Comparison of ENCODE assay signal across 20 mouse cellular contexts in the genomic region with DNA sequence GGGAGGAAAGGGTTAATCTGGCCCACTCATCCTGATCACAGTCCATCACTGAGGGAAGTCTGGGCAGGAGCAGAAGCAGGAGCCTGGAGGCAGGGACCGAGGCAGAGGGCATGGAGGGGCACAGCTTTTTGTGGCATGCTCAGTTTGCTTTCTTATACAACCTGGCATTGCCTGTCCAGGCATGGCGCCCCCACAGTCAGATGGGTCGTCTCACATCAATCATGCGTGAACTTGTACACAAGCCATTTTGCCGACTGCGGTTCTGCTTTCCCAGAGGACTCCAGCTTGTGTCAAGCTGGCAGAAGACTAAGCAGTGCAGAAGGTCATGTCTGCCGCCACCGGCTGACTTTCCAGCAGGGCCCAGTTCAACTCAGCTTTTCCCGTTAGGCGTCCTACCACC.
"Had no signal": no experiment of that assay in that cellular context is flagged by ENCODE, and none has a peak within 500 bp of the region (broad histone marks: within the 10 kb centered on the region; RNA-seq: fewer than 3 reads in every experiment).

No protein-coding gene starts in this region.

- H3K4me2 ChIP-seq: kidney, embryonic 15.5 days; limb, embryonic 12.5 days; limb, embryonic 15.5 days; liver, embryonic 11.5 days; lung, embryonic 14.5 days; midbrain, embryonic 12.5 days; stomach, embryonic 15.5 days had no signal

- DNase-seq: kidney, adult 18-20 months; kidney, postnatal 14 days; layer of hippocampus, adult 9-11 months; liver, postnatal 0 days; lung, embryonic 14.5 days; right cerebral cortex, postnatal 25 days; spleen, adult 18-20 months; thymus, postnatal 25 days had no signal

- H3K9ac ChIP-seq: kidney, embryonic 15.5 days; limb, embryonic 12.5 days; limb, embryonic 15.5 days; liver, embryonic 14.5 days; liver, postnatal 0 days; lung, embryonic 14.5 days; midbrain, embryonic 12.5 days; stomach, embryonic 15.5 days had no signal

- H3K27ac ChIP-seq: kidney, embryonic 15.5 days; layer of hippocampus, adult 2 months; limb, embryonic 12.5 days; limb, embryonic 15.5 days; liver, embryonic 14.5 days; macrophage; midbrain, embryonic 12.5 days; stomach, embryonic 15.5 days had no signal

- H3K36me3 ChIP-seq: kidney, embryonic 15.5 days; limb, embryonic 12.5 days; limb, embryonic 15.5 days; midbrain, embryonic 12.5 days; stomach, embryonic 15.5 days had no signal

- H3K4me3 ChIP-seq: kidney, embryonic 15.5 days; layer of hippocampus, adult 2 months; limb, embryonic 12.5 days; limb, embryonic 15.5 days; midbrain, embryonic 12.5 days; stomach, embryonic 15.5 days had no signal

- H3K27me3 ChIP-seq: kidney, embryonic 15.5 days; limb, embryonic 12.5 days; limb, embryonic 15.5 days; midbrain, embryonic 12.5 days; stomach, embryonic 15.5 days had no signal

- ATAC-seq: intestine, embryonic 16.5 days; lung, postnatal 0 days; midbrain, embryonic 16.5 days had no signal

- H3K9me3 ChIP-seq: kidney, embryonic 15.5 days; limb, embryonic 12.5 days; limb, embryonic 15.5 days; midbrain, embryonic 12.5 days; stomach, embryonic 15.5 days had no signal

- H3K4me1 ChIP-seq: kidney, embryonic 15.5 days; stomach, embryonic 15.5 days had no signal
